Mouse (Mus musculus) MEL (cell line): ENCODE data around the gene Mrps25.

ENCODE experiments used
- BHLHE40 ChIP-seq: IDR thresholded peaks from 2 replicates; pipeline ENCODE4 v1.6.1; 2012; ENCODE audit warnings: low read depth, mild to moderate bottlenecking, inconsistent platforms, low read length, improper control_type of control experiment, borderline replicate concordance
- CTCF ChIP-seq, 3 experiments: IDR thresholded peaks in 2 of 3; conservative IDR thresholded peaks in 1 of 3; 2 replicates each; pipeline ENCODE4 v1.5.1; 2011 to 2012; ENCODE audit warnings: low read length in 3 of 3, low read depth in 2 of 3, mild to moderate bottlenecking in 2 of 3, improper control_type of control experiment in 1 of 3, inconsistent platforms in 1 of 3, mixed read lengths in 1 of 3, moderate library complexity in 1 of 3; ENCODE audit not compliant: control insufficient read depth in 1 of 3, insufficient read depth in 1 of 3, poor library complexity in 1 of 3, severe bottlenecking in 1 of 3
- ELF1 ChIP-seq: IDR thresholded peaks from 2 replicates; pipeline ENCODE4 v1.6.1; 2014; ENCODE audit warnings: low read depth, mild to moderate bottlenecking, inconsistent platforms, low read length, improper control_type of control experiment, moderate library complexity
- EP300 ChIP-seq, 2 experiments: IDR thresholded peaks; 2 replicates each; pipeline ENCODE4 v1.6.1; 2011; ENCODE audit warnings: improper control_type of control experiment in 2 of 2, low read length in 2 of 2, low read depth in 1 of 2, mild to moderate bottlenecking in 1 of 2
- GATA1 ChIP-seq: IDR thresholded peaks from 2 replicates; pipeline ENCODE4 v1.6.1; 2011; ENCODE audit warnings: low read depth, low read length, improper control_type of control experiment
- MAFK ChIP-seq: IDR thresholded peaks from 2 replicates; pipeline ENCODE4 v1.6.1; 2011; ENCODE audit warnings: low read depth, mild to moderate bottlenecking, low read length, improper control_type of control experiment, borderline replicate concordance
- MAX ChIP-seq: IDR thresholded peaks from 2 replicates; pipeline ENCODE4 v1.6.1; 2011; ENCODE audit warnings: low read length, improper control_type of control experiment
- MYB ChIP-seq: IDR thresholded peaks from 2 replicates; pipeline ENCODE4 v1.6.1; 2011; ENCODE audit warnings: mild to moderate bottlenecking, low read depth, low read length, improper control_type of control experiment
- NRF1 ChIP-seq: IDR thresholded peaks from 2 replicates; pipeline ENCODE4 v1.6.1; 2014; ENCODE audit warnings: low read depth, mild to moderate bottlenecking, inconsistent platforms, low read length, improper control_type of control experiment, moderate library complexity; ENCODE audit not compliant: poor library complexity, insufficient read depth, severe bottlenecking
- POLR2AphosphoS2 ChIP-seq: IDR thresholded peaks from 2 replicates; pipeline ENCODE4 v1.6.1; 2011; ENCODE audit warnings: low read length, improper control_type of control experiment
- ZKSCAN1 ChIP-seq: IDR thresholded peaks from 2 replicates; pipeline ENCODE4 v1.6.1; 2012; ENCODE audit warnings: low read depth, mild to moderate bottlenecking, inconsistent platforms, low read length, improper control_type of control experiment, moderate library complexity

DNA sequence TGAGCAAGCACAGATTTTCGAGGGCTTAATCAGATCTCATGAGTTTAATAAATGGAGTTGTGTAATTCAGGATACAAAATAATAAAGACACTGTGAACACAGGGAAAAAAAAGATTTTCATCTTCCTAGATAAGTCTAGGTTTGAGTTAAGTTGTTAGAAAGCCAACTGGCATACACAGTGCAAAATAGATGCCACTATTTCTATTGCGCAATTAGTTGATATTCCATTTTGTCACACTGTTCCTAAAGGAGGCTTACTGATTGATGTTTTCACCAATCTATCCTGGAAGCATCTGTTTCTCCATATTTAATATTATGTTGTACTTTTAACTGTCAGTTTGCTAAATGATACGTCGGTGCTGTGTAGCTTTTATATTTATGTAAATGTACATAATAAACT lies 38.0 kb downstream of the Mrps25 start:
- TF ChIP-seq BHLHE40 (no peak), EP300 (IDR thresholded peaks at IDR 0.05; ENCODE audit: low read depth in 1 of 2, low read length in 2 of 2) (no peak), NRF1 (no peak), MAX (no peak), ZKSCAN1 (no peak), CTCF (IDR thresholded peaks at IDR 0.05 in 2 of 3, conservative IDR thresholded peaks at IDR 0.05 in 1 of 3; ENCODE audit: control insufficient read depth in 1 of 3, insufficient read depth in 1 of 3, low read depth in 2 of 3, low read length in 3 of 3, poor library complexity in 1 of 3, severe bottlenecking in 1 of 3) (no peak), GATA1 (no peak), MAFK (no peak), POLR2AphosphoS2 (no peak), ELF1 (no peak), MYB (no peak)
